ENCODE assay signal across 24 mouse cellular contexts in genomic region chr1:169031849-169032542, GRCm38 (mm10).
DNase-seq lines count a peak whose midpoint lies in the region; ATAC-seq and TF ChIP-seq lines count a peak whose summit lies in the region.
"Had no signal": no experiment of that assay in that cellular context is flagged by ENCODE, and none has a peak within 500 bp of the region (broad histone marks: within the 10 kb centered on the region; RNA-seq: fewer than 3 reads in every experiment).

No protein-coding gene starts in this region.

- no peaks in the 10 kb centered on the region for H3K27me3 ChIP-seq in embryonic facial prominence, embryonic 11.5 days (ENCODE audit: control insufficient read depth, insufficient read depth, low read length)
- H3K27me3 ChIP-seq in embryonic facial prominence, embryonic 10.5 days (replicated peaks; ENCODE audit: low read depth, poor library complexity, severe bottlenecking): no peaks in the 10 kb centered on the region
- H3K27me3 ChIP-seq in kidney, postnatal 0 days (ENCODE audit: insufficient read depth, low read length): no peaks in the 10 kb centered on the region
- H3K27me3 ChIP-seq in limb, embryonic 12.5 days: no peaks in the 10 kb centered on the region
- H3K27me3 ChIP-seq: CH12.LX; embryonic facial prominence, embryonic 15.5 days; forebrain, embryonic 15.5 days; heart, embryonic 15.5 days; hindbrain, embryonic 13.5 days had no signal

- WGBS in embryonic facial prominence, embryonic 11.5 days: 59% methylated on average over 8 of the region's 8 CpGs
- WGBS in embryonic facial prominence, embryonic 10.5 days: 56% methylated on average over 8 of the region's 8 CpGs
- 30% methylated on average over 8 of the region's 8 CpGs for WGBS in kidney, postnatal 0 days
- 28% methylated on average over 8 of the region's 8 CpGs for WGBS in limb, embryonic 12.5 days

- no peak overlapping the region for H3K27ac ChIP-seq in embryonic facial prominence, embryonic 11.5 days (replicated peaks; ENCODE audit: low read depth, low read length)
- no peak overlapping the region for H3K27ac ChIP-seq in embryonic facial prominence, embryonic 10.5 days (replicated peaks)
- H3K27ac ChIP-seq in kidney, postnatal 0 days: no peak overlapping the region
- peak overlapping the region; percentile 7; the same call in 1 of the 2 replicates for H3K27ac ChIP-seq in limb, embryonic 12.5 days
- H3K27ac ChIP-seq: embryonic facial prominence, embryonic 15.5 days; forebrain, embryonic 15.5 days; heart, adult 2 months; heart, embryonic 15.5 days; hindbrain, embryonic 13.5 days; hindbrain, postnatal 0 days had no signal

- H3K4me3 ChIP-seq in embryonic facial prominence, embryonic 11.5 days (ENCODE audit: low read depth, low read length): no peak overlapping the region
- no peak overlapping the region for H3K4me3 ChIP-seq in embryonic facial prominence, embryonic 10.5 days
- no peak overlapping the region for H3K4me3 ChIP-seq in kidney, postnatal 0 days (replicated peaks; ENCODE audit: low read depth, low read length)
- H3K4me3 ChIP-seq in limb, embryonic 12.5 days (replicated peaks): no peak overlapping the region
- H3K4me3 ChIP-seq: embryonic facial prominence, embryonic 15.5 days; erythroblast, embryonic 14.5 days; forebrain, embryonic 15.5 days; heart, adult 2 months; heart, embryonic 15.5 days; hindbrain, embryonic 13.5 days had no signal

- H3K9ac ChIP-seq in embryonic facial prominence, embryonic 11.5 days (replicated peaks; ENCODE audit: low read length): no peak overlapping the region
- no peak overlapping the region for H3K9ac ChIP-seq in kidney, postnatal 0 days (ENCODE audit: low read depth, low read length)
- no peak overlapping the region for H3K9ac ChIP-seq in limb, embryonic 12.5 days (replicated peaks)
- H3K9ac ChIP-seq: embryonic facial prominence, embryonic 15.5 days; forebrain, embryonic 15.5 days; heart, embryonic 15.5 days; hindbrain, embryonic 13.5 days had no signal

- ATAC-seq in embryonic facial prominence, embryonic 11.5 days (replicated peaks; ENCODE audit: insufficient number of reproducible peaks, low FRiP score, low TSS enrichment, low read depth): no peak
- no peak for ATAC-seq in kidney, postnatal 0 days (replicated peaks; ENCODE audit: low FRiP score, low read depth)
- ATAC-seq in limb, embryonic 12.5 days (ENCODE audit: insufficient number of reproducible peaks, insufficient read depth, low FRiP score, low TSS enrichment, low read depth): no peak
- ATAC-seq in megakaryocyte progenitor cell, adult 5-6 weeks (replicated peaks; ENCODE audit: poor library complexity): no peak
- ATAC-seq: activated CD4-positive, CD25-positive, alpha-beta regulatory T cell, adult 4 months; forebrain, embryonic 15.5 days; hindbrain, postnatal 0 days; Patski had no signal

- H3K4me1 ChIP-seq in embryonic facial prominence, embryonic 11.5 days (ENCODE audit: control insufficient read depth, insufficient read depth, low read length): no peaks in the 10 kb centered on the region
- H3K4me1 ChIP-seq in embryonic facial prominence, embryonic 10.5 days: 0 out of 2 replicates have a peak, but pooled peaks cover 2% of the 10 kb centered on the region
- H3K4me1 ChIP-seq in kidney, postnatal 0 days (replicated peaks; ENCODE audit: insufficient read depth, low read length): no peaks in the 10 kb centered on the region
- no peaks in the 10 kb centered on the region for H3K4me1 ChIP-seq in limb, embryonic 12.5 days (replicated peaks)
- H3K4me1 ChIP-seq: embryonic facial prominence, embryonic 15.5 days; forebrain, embryonic 15.5 days; heart, embryonic 15.5 days; hindbrain, embryonic 13.5 days had no signal

- no peak overlapping the region for H3K4me2 ChIP-seq in embryonic facial prominence, embryonic 11.5 days (ENCODE audit: low read depth, low read length)
- no peak overlapping the region for H3K4me2 ChIP-seq in kidney, postnatal 0 days (ENCODE audit: low read length)
- no peak overlapping the region for H3K4me2 ChIP-seq in limb, embryonic 12.5 days
- H3K4me2 ChIP-seq: embryonic facial prominence, embryonic 15.5 days; forebrain, embryonic 15.5 days; heart, embryonic 11.5 days; heart, embryonic 15.5 days; hindbrain, embryonic 13.5 days had no signal

- H3K36me3 ChIP-seq in embryonic facial prominence, embryonic 11.5 days (replicated peaks; ENCODE audit: control insufficient read depth, insufficient read depth, low read depth, low read length): no peaks in the 10 kb centered on the region
- no peaks in the 10 kb centered on the region for H3K36me3 ChIP-seq in embryonic facial prominence, embryonic 10.5 days (replicated peaks)
- no peaks in the 10 kb centered on the region for H3K36me3 ChIP-seq in kidney, postnatal 0 days (ENCODE audit: insufficient read depth, low read length)
- no peaks in the 10 kb centered on the region for H3K36me3 ChIP-seq in limb, embryonic 12.5 days
- H3K36me3 ChIP-seq: embryonic facial prominence, embryonic 15.5 days; forebrain, embryonic 15.5 days; heart, embryonic 15.5 days; hindbrain, embryonic 13.5 days had no signal

- no peak for TF ChIP-seq CTCF in kidney, postnatal 0 days (IDR thresholded peaks at IDR 0.05; ENCODE audit: low read depth)

- H3K9me3 ChIP-seq in embryonic facial prominence, embryonic 11.5 days (replicated peaks; ENCODE audit: control insufficient read depth, low read length): no peaks in the 10 kb centered on the region
- H3K9me3 ChIP-seq in embryonic facial prominence, embryonic 10.5 days: no peaks in the 10 kb centered on the region
- H3K9me3 ChIP-seq in kidney, postnatal 0 days (replicated peaks; ENCODE audit: low read length): no peaks in the 10 kb centered on the region
- H3K9me3 ChIP-seq in limb, embryonic 12.5 days: no peaks in the 10 kb centered on the region
- H3K9me3 ChIP-seq: embryonic facial prominence, embryonic 15.5 days; forebrain, embryonic 15.5 days; heart, embryonic 15.5 days; hindbrain, embryonic 13.5 days had no signal

- DNase-seq in embryonic facial prominence, embryonic 11.5 days (ENCODE audit: low spot score): peak; percentile 22
- no peak for DNase-seq in embryonic facial prominence, embryonic 10.5 days (ENCODE audit: low spot score)
- DNase-seq in kidney, postnatal 0 days (ENCODE audit: low spot score): peak; percentile 75
- no peak for DNase-seq in kidney, postnatal 4 days
- peak; percentile 35 for DNase-seq in forelimb bud, embryonic 11.5 days (ENCODE audit: low read depth, low spot score)
- DNase-seq: adrenal gland, postnatal 14 days; cerebellum, adult 18-20 months; cerebellum, adult 9-11 months; cerebellum, postnatal 36 days; gastrocnemius, postnatal 14 days; heart, adult 2 months; heart, postnatal 14 days had no signal

Comparison
In these comparisons a context has a peak if more than half of its experiments do, and no peak if none do; other contexts are left out.
1. DNase-seq: peak in embryonic facial prominence, embryonic 11.5 days (single experiment), kidney, postnatal 0 days (single experiment) and forelimb bud, embryonic 11.5 days (single experiment); none in embryonic facial prominence, embryonic 10.5 days (single experiment) and kidney, postnatal 4 days (0 of 2).